Mouse (Mus musculus): Measurements from ENCODE around the gene Nme4.
A peak's percentile ranks its signal among the peaks of the same experiment; 100 is the strongest.
"Not testable (repeated sequence)": the region's sequence is repeated elsewhere in the genome, so short reads cannot be mapped to it uniquely, and the experiment has no call there.

Nme4 gene

DNA sequence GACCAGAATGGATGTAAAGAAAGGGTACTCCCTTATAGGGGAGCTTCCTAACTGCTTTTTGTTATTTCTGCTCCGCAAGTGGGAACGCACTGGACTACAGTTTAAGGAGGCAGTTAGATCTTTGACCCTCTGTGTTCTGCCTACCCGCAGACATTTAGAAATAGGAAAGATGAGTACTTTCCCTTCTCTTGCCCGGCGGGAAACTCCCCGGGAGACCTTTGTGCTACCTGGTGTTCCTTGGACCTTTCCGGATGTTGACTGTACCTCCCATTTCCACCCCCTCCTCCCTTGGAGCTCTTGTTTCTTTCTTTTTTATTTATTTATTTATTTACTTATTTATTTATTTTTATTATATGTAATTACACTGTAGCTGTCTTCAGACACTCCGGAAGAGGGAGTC is 18.7 kb upstream of the Nme4 start:
- no peak for DNase-seq

DNA sequence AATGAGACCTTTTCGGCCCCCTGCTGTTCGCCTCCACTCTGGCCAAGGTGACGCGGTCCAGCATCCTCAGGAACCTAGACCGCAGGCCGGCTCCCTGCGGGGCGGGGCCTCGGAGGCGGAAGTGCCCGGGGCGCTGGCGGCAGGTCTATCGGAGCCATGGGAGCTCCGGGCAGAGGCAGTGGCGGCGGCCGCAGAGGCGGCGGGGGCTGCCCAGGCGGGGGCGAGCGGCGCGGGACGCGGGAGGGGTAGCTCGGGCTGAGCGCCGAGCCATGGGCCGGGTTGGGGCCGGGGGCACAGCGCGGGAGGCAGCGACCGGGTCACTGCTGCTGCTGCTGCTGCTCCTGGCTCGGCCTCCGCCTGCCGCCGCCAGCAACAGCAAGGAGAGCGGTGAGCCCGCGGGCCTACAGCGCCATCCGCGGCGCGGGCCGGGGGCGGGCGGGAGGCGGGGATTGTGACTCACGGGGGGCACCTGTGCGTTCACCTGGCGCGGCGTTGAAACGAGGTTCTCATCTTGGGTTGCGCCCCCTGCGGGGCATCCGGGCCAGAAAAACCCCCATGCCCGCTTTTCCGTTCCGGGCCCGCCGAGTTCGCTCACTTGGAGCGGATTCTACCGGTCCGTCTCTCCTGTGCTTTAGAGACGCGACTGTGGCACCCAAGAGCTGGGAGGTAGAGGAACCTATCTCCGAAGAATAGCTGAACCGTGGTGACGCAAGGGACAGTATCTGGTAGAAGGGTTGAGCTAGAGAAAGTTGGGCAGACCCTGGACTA is 18.0 kb upstream of the Nme4 start, which contains the start of gene Tmem8:
TSS of gene Tmem8 (plus strand) at position 119 of the 768 bp plus-strand sequence.
- peak; percentile 88 for DNase-seq

- DNase-seq = no peak
Observed at GRCm38 (mm10) chr17:26112751-26113150, 17.3 kb upstream of the Nme4 start.

- no peak for DNase-seq
Observed at GRCm38 (mm10) chr17:26111722-26112121, 16.3 kb upstream of the Nme4 start.

DNA sequence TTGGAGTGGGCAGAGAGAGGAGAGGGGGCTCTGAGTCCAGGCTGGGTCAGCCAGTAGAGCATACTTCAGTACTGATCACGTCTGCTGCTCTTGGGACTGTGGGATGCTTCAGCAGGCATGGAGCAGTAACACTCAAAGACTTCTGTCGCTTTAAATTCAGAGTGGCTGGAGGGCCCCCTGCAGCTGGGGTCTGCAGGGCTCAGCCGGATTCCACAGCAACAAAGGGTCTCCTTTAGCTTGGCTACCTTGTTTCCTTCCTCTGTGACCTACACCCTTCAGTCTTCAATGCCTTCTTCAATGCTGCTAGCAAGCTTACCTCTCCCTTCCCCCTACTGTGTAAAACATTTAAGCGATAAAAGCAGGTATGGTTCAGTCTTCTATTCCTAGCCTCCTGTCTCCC is 15.6 kb upstream of the Nme4 start:
- no peak for DNase-seq

DNA sequence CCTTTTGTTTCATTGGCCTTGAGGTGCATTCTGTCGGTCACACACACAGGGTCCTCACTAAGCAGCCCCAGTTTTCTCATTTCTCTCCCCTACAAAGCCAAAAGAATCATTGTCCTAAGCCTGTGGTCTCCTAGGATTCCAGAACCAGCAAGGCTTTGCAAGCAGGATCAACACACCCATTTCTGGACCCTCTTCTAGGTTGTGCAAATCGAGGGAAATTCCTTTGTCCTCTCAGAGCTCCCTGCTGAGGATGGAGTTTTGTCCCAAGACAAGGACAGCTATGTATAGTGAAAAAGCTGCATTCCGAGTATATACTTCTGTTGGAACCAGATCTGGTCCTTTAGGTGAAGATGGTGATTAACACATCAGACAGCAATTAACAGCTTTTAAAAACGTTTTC is 14.8 kb upstream of the Nme4 start:
- no peak for DNase-seq

DNA sequence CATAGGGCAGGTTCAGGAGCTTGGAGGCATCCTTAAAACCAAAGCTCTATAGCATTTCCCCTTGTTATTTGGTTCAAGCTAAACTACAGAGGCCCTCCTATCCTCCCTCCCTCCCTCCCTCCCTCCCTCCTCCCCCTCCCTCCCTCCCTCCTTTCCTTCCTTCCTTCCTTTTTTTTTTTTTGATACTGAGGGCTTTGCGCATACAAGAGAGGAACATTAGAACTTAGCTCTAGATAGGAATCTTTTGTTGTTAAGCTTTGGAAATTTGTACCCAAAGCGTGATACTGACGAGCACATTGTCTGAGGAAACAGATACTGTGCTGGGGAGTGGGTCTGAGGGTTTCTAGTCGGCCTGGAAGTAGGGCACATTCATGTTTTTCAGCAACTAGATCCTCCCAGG is 10.2 kb upstream of the Nme4 start:
- DNase-seq = no peak

DNA sequence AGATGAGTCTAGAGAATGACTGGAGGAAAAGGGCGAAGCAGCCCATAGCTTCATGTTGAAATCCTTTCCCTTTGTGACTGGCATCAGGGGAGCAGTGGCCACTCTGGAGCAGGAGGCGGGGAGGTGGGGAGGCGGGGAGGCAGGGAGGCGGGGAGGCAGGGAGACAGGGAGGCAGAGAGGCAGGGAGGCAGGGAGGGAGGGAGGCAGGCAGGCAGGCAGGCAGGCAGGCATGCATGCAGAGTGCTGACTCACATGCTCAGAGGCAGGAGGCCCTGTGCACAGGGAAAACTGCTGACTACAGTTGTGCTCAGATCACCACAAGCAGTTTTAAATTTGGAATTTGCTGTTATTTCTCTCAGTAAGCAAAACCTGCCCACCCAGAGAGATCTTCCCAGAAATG is 6.1 kb upstream of the Nme4 start:
- DNase-seq = no peak

DNA sequence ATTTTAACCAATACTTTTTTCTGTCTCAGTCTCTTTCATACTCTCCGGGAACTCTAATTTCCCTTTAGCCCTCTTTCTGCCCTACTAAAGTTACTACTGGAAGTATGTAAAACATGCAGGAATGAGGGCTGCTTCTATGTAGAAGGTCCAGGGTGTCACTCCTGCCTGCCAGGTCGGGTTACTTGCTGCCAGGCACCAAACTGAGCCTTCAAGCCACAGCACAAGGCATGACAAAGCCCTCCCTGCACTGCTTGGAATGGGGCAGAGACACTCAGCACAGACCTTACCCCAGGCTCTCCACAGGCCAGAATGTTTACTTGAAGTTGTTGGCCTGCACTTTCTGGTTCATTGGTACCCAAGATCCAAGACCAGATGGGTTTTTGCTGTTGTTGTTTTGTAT is 4.8 kb upstream of the Nme4 start:
- DNase-seq = no peak

GRCm38 (mm10) chr17:26099316-26099715 is 3.9 kb upstream of the Nme4 start:
- not testable (repeated sequence) for DNase-seq

GRCm38 (mm10) chr17:26098461-26098860 is 3.1 kb upstream of the Nme4 start:
- no peak for DNase-seq

- DNase-seq = no peak
Observed at GRCm38 (mm10) chr17:26094531-26095110, 781 bp downstream of the Nme4 start.

DNA sequence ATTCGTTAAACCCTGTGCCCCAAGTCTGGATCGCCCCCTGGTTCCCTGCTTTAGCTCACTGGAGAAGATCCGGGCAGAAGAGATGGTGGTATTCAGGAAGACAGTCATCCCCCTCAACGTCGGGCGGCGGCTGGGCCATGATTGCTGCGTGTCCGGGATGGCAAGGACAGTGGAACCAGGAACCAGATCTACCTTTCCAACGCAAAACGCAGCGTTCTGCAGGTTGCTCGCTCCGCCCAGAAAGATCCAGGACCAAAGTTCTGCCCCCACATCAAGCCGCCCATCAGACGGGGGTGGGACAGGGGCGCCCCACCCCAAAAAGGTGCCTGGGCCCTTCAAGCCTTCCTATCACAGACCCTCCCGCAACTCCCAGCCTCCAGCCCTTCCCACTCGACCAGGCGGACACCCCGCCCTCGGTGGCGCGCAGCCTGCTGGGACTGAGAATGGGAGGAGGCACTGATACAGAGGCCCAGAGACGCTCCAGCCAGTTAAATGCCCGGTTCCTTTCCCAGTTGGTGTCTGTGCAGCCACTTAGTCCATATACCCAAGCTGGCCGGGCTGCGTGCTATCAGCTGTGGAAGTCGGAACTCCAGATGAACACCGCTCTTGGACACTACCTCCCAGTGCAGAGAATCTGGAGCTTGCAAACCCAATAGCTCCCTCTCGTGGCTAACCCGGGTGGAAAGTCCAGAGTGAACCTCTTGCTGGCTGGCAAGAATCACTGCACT is 5.3 kb downstream of the Nme4 start, which contains the start of gene Decr2:
TSS of gene Decr2 (minus strand) at position 433 of the 728 bp plus-strand sequence.
- peak; percentile 89 for DNase-seq

- no peak for DNase-seq
Observed at GRCm38 (mm10) chr17:26087059-26087564, 8.3 kb downstream of the Nme4 start.

DNA sequence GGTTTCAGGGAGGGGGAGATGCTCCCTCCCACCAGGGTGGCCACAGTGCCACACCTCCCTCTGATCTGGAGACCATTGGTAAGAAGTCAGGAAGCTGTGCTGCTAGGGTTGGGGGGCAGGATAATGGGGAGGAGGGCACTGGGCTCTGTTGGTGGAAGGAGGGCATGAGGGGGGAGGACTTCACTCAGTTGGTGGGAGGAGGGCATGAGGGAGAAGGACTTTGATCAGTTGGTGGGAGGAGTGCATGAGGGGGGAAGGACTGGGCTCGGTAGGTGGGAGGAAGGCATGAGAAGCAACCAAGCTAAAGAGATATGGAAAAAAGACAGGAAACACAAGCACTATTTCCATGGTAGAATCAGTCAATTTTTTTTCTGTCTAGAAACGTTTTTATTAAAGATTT is 14.5 kb downstream of the Nme4 start:
- DNase-seq = no peak

- DNase-seq = no peak
Observed at GRCm38 (mm10) chr17:26078851-26079250, 16.6 kb downstream of the Nme4 start.

DNA sequence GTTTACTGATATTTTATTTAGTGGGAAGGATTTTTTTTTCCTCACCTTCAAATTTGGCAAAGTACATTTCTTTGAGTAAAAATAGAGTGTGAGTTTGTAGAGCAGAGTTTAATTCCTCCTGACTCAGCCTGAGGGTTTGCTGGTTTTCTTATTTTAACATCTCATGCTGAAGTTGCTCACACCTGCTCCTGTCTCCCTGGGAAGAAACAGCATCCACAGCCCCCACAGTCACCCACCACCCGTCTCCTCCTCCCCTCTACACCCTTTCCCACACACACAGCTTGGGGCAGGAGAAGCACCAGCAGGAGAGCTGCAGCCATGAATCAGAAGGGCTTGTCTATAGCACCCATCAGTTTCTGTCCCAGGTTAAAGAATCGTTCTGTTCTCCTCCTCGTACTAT is 20.2 kb downstream of the Nme4 start:
- no peak for DNase-seq

GRCm38 (mm10) chr17:26070136-26070535 is 25.3 kb downstream of the Nme4 start:
- no peak for DNase-seq

DNA sequence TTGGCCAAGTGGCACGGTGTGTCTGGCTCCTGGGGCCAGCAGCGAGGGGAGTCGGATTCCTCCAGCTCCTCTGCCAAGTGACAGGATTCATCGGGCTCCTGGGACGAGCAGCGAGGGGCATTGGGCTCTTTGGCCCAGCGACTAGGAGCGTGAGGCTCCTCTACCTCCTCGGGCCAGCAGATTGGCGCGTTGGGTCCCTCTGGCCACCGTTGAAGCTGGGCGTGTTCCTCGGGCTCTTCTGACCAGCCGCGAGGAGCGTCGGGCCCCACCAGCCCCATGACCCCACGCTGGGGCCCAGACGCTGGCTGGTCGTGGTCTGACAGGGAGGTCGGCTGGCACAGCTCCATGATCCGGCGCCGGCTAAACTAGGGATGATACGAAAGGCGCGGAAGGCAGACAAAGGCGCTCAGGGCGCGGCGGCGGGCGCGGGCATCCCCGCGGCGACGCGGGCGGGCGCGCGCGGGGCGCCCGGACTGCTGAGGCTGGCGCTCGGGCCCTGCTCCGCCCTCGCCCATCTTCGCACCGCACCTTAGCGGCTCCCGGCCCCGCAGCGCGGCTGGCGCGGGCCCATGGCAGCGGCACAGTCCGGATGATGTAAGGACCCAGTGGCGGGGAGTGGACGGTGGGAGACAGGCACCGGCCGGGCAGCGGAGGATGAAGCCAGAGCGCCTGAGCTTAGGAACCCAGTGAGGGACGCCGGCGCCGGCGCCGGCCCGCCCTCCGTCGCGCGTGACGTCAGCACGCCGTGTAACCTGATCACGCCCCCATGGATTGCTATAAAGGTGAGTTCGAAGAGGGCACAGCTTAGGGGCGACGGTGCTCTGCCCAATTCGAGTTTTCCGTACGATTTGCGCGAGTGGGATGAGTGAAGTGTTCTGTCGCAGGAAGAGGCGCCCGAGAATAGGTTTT is 26.3 kb downstream of the Nme4 start, which contains the start of gene Rab11fip3:
TSS of gene Rab11fip3 (minus strand) at position 725 of the 909 bp plus-strand sequence.
- DNase-seq = peak; percentile 89

GRCm38 (mm10) chr17:26068024-26068830 is 27.2 kb downstream of the Nme4 start:
- DNase-seq = peak; percentile 39

DNA sequence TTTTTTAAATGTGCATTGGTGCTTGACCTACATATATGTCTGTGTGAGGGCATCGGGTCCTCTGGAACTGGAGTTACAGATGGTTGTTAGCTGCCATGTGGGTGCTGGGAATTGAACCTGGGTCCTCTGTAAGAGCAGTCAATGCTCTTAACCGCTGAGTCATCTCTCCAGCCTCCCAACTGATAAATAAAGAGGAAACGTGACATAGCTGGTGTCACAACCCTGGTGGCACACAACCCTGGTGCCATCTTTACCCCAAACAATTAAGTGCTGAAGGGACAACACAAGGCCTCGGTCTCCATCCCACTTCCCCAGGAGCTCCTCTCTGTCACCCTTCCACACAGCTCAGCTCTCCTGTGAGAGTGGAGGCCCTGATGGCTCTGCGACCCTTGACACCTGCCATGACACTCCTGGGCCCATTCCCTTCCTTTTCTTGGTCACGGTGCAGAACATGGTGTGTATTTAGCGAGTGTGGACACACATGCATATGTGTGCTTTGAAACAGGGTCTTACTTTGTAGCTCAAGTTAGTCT is 28.8 kb downstream of the Nme4 start:
- DNase-seq = no peak
